Mouse (Mus musculus): ENCODE measurements around the gene Gabbr2. TPM values are rescaled to one million over a fixed set of nuclear protein-coding genes. Genes with fewer than 3 reads are reported as not detected.

Gabbr2 gene
- polyA plus RNA-seq, 1 experiment from 2014 or later, result 5.0 TPM

- Histone ChIP-seq H3K4me2 (no peak overlapping the region), H3K27me3 (no peaks in the 10 kb centered on the region), H3K4me3 (no peak overlapping the region), H3K27ac (replicated peaks) (no peak overlapping the region), H3K9ac (no peak overlapping the region), H3K4me1 (replicated peaks) (no peaks in the 10 kb centered on the region), H3K36me3 (no peaks in the 10 kb centered on the region), H3K9me3 (no peaks in the 10 kb centered on the region)
- no peak for ATAC-seq (ENCODE audit: low read depth)
- WGBS, result 76% methylated on average over 4 of the region's 4 CpGs
These were observed 34.7 kb downstream of the Gabbr2 start for GRCm38 (mm10) chr4:46956966-46957365.

- no peaks in the 10 kb centered on the region for H3K36me3 ChIP-seq
- no peaks in the 10 kb centered on the region for H3K27me3 ChIP-seq
- 87% methylated on average over 7 of the region's 7 CpGs for whole genome bisulfite sequencing
- no peaks in the 10 kb centered on the region for H3K4me1 ChIP-seq (replicated peaks)
- no peak for ATAC-seq (ENCODE audit: low read depth)
- no peak overlapping the region for H3K9ac ChIP-seq
- no peak overlapping the region for H3K4me3 ChIP-seq
- no peak overlapping the region for H3K4me2 ChIP-seq
- no peak overlapping the region for H3K27ac ChIP-seq (replicated peaks)
- H3K9me3 ChIP-seq, result no peaks in the 10 kb centered on the region
These were observed 38.7 kb downstream of the Gabbr2 start for GRCm38 (mm10) chr4:46953021-46953420.

GRCm38 (mm10) chr4:46952562-46952961 lies 39.1 kb downstream of the Gabbr2 start:
- Histone ChIP-seq H3K4me1 (replicated peaks) (no peaks in the 10 kb centered on the region), H3K36me3 (no peaks in the 10 kb centered on the region), H3K4me2 (no peak overlapping the region), H3K27me3 (no peaks in the 10 kb centered on the region), H3K4me3 (no peak overlapping the region), H3K9ac (no peak overlapping the region), H3K27ac (replicated peaks) (no peak overlapping the region), H3K9me3 (no peaks in the 10 kb centered on the region)
- no peak for ATAC-seq (ENCODE audit: low read depth)
- WGBS, result 92% methylated on average over 4 of the region's 4 CpGs

GRCm38 (mm10) chr4:46934291-46934690 lies 57.4 kb downstream of the Gabbr2 start:
- no peaks in the 10 kb centered on the region for H3K27me3 ChIP-seq
- H3K36me3 ChIP-seq, result no peaks in the 10 kb centered on the region
- ATAC-seq (ENCODE audit: low read depth), result no peak
- no peak overlapping the region for H3K4me3 ChIP-seq
- H3K4me2 ChIP-seq, result no peak overlapping the region
- H3K4me1 ChIP-seq (replicated peaks), result peaks cover 18% of the 10 kb centered on the region
- no peaks in the 10 kb centered on the region for H3K9me3 ChIP-seq
- no peak overlapping the region for H3K9ac ChIP-seq
- H3K27ac ChIP-seq (replicated peaks), result no peak overlapping the region
- 86% methylated on average over 3 of the region's 3 CpGs for WGBS

DNA sequence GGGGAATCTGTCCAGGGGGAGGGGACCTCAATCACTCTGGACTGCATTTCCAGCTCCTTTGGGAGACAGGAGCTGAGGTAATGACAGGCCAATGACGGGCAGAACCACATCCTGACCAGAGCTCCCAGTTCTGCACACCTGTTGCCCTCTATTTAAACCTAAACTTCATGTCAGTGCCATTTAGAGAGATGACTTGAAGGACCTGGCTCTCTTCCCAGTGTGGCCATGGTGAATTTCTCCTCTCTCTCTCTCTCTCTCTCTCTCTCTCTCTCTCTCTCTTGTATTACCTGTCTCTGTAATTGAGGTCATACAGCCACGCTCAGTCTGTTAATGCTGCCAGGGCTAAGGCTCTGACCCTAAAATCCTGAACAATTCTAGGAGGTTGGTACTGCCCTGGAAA lies 58.1 kb downstream of the Gabbr2 start:
- WGBS, result 74% methylated on average over 2 of the region's 2 CpGs
- no peaks in the 10 kb centered on the region for H3K36me3 ChIP-seq
- H3K27me3 ChIP-seq, result no peaks in the 10 kb centered on the region
- no peak for ATAC-seq (ENCODE audit: low read depth)
- H3K4me2 ChIP-seq, result no peak overlapping the region
- no peak overlapping the region for H3K27ac ChIP-seq (replicated peaks)
- H3K9ac ChIP-seq, result no peak overlapping the region
- H3K9me3 ChIP-seq, result no peaks in the 10 kb centered on the region
- H3K4me3 ChIP-seq, result no peak overlapping the region
- H3K4me1 ChIP-seq (replicated peaks), result peaks cover 18% of the 10 kb centered on the region

DNA sequence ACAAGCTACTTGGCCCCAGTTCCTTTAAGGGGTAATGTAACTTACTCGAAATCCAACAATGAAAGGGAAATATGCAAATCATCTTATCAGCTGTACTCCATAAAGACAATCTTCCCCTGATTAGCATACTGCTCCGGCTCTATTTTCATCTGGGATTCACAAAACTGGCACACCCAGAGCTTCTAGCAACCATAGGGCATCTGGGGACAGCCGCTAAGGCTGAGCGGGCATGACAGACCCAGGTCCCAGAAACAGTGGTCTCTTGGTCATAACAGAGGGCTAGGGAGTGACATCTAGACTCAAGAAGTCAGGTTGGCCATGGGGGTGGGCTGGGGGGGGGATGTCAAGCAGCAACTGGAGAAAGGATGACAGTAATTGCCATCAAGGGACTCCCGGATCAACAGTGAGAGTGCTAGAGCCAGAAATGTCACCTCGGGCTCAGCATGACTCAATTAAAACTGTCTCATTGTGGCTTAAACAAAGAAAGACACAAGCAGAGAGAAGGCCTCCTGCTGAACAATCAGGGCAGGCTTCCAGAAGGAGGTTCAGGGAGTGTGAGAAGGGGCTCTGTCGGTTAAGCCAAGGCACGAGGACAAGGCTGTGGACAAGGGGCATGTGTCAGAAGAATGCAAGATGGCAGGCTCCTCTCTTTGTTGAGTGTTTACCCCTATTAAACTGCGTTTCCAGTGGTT lies 59.8 kb downstream of the Gabbr2 start:
- Histone ChIP-seq H3K36me3 (no peaks in the 10 kb centered on the region), H3K4me1 (replicated peaks) (peaks cover 18% of the 10 kb centered on the region)

DNA sequence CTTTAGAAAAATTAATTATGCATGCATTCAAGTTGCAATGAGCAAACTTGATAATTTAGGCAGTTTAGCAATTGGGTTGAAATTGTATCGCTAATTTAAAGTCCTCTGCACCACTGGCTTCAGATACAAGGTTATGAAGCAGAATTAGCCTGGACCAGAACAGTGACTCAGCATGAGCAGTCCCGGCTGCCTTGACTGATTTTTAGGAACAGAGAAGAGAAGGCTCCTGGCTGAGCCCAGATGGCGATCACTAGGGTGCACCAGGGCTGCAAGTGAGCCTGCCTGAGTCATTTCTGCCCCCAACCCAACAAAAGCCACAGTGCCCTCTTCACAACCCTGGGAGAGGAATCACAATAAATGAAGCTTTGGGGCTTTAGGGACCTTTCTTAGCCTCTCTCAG lies 63.6 kb downstream of the Gabbr2 start:
- no peaks in the 10 kb centered on the region for H3K36me3 ChIP-seq
- no peaks in the 10 kb centered on the region for H3K27me3 ChIP-seq
- H3K4me3 ChIP-seq, result no peak overlapping the region
- ATAC-seq (ENCODE audit: low read depth), result no peak
- H3K4me1 ChIP-seq (replicated peaks), result peaks cover 18% of the 10 kb centered on the region
- WGBS, result 62% methylated on average over 3 of the region's 3 CpGs
- no peak overlapping the region for H3K27ac ChIP-seq (replicated peaks)
- no peak overlapping the region for H3K9ac ChIP-seq
- H3K9me3 ChIP-seq, result no peaks in the 10 kb centered on the region
- no peak overlapping the region for H3K4me2 ChIP-seq

More for the DNA sequence above, 59.8 kb downstream of the Gabbr2 start:
- WGBS, result 50% methylated on average over 9 of the region's 9 CpGs
- Histone ChIP-seq H3K4me2 (no peak overlapping the region), H3K27me3 (no peaks in the 10 kb centered on the region), H3K4me3 (no peak overlapping the region), H3K9me3 (no peaks in the 10 kb centered on the region), H3K9ac (no peak overlapping the region), H3K27ac (replicated peaks) (0 out of 2 replicates have a peak overlapping the region, but pooled peaks have one; percentile 38)
- ATAC-seq (ENCODE audit: low read depth), result no peak

DNA sequence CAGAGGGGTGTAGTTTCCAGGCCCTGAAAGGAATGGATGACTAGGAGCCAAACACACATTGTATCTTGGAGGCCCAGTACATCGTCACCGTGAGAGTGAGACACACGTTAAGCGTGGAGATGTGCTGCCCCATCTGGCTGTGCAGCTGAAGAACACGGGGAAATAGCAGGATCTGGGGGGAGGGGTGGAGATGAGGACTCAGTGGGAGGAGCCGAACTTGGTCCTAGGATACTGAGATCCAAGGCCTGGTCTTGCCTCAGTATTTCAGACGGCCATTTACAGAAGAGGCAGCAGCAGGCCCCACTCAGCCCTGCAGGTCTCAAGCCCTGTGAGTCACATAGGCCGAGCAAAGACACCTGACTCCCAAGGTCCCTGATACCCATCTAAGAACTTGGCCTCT lies 72.5 kb downstream of the Gabbr2 start:
- Histone ChIP-seq H3K4me2 (no peak overlapping the region), H3K27ac (replicated peaks) (no peak overlapping the region), H3K4me3 (no peak overlapping the region), H3K9ac (no peak overlapping the region), H3K4me1 (replicated peaks) (0 out of 2 replicates have a peak, but pooled peaks cover 9% of the 10 kb centered on the region), H3K27me3 (no peaks in the 10 kb centered on the region), H3K9me3 (no peaks in the 10 kb centered on the region), H3K36me3 (no peaks in the 10 kb centered on the region)
- 38% methylated on average over 8 of the region's 8 CpGs for WGBS
- peak; percentile 36; the same call in 1 of the 2 replicates for ATAC-seq (ENCODE audit: low read depth)

DNA sequence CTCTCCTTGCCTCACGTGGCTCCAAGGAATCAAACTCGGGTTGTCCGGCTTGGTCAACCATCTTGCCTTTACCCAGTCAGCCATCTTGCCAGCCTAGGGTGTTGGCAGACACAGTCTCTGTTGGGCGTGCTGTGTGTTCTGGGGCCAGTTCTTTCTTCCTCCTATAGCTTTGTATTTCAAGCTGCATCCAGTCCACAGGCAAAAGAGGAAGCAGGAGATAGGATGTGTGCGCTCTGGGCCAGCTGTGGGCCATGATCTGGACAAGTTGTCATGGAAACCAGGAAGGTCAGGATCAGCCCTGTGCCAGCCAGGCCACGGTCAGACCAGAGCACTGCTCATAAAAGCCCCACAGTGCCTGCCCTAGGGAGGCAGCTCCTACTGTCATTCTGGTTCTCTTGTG lies 74.9 kb downstream of the Gabbr2 start:
- no peak overlapping the region for H3K27ac ChIP-seq (replicated peaks)
- peaks cover 13% of the 10 kb centered on the region; the same call in 1 of the 2 replicates for H3K4me1 ChIP-seq (replicated peaks)
- ATAC-seq (ENCODE audit: low read depth), result no peak
- no peak overlapping the region for H3K4me2 ChIP-seq
- H3K4me3 ChIP-seq, result no peak overlapping the region
- no peak overlapping the region for H3K9ac ChIP-seq
- no peaks in the 10 kb centered on the region for H3K36me3 ChIP-seq
- 79% methylated on average over 6 of the region's 6 CpGs for WGBS
- no peaks in the 10 kb centered on the region for H3K9me3 ChIP-seq
- H3K27me3 ChIP-seq, result no peaks in the 10 kb centered on the region

- no peak overlapping the region for H3K4me2 ChIP-seq
- peaks cover 13% of the 10 kb centered on the region; the same call in 1 of the 2 replicates for H3K4me1 ChIP-seq (replicated peaks)
- no peak overlapping the region for H3K27ac ChIP-seq (replicated peaks)
- H3K36me3 ChIP-seq, result no peaks in the 10 kb centered on the region
- H3K27me3 ChIP-seq, result no peaks in the 10 kb centered on the region
- ATAC-seq (ENCODE audit: low read depth), result no peak
- WGBS, result 80% methylated on average over 12 of the region's 12 CpGs
- H3K4me3 ChIP-seq, result no peak overlapping the region
- no peaks in the 10 kb centered on the region for H3K9me3 ChIP-seq
- H3K9ac ChIP-seq, result no peak overlapping the region
These were observed 75.7 kb downstream of the Gabbr2 start for GRCm38 (mm10) chr4:46915934-46916333.

DNA sequence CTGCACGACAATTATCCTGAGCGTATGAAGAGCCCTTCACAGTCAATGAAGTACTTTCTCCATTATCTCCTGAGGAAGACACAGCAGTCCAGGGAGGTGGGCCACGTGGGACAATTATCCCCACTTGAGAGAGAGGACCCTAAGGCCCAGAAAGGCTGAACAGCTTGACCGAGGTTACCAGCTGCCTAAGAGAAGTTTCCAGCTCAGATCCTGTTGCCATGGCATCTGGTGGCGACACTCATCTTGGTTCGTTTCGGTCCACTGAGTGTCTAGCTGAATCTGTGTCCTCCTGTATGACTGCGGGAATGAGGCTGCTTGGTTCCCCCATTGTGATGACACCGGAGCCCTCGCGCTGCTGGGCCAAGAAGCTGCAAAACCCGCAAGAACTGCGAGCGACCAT lies 76.2 kb downstream of the Gabbr2 start:
- Histone ChIP-seq H3K4me2 (no peak overlapping the region), H3K27me3 (no peaks in the 10 kb centered on the region), H3K27ac (replicated peaks) (no peak overlapping the region), H3K9ac (no peak overlapping the region), H3K36me3 (no peaks in the 10 kb centered on the region), H3K9me3 (no peaks in the 10 kb centered on the region), H3K4me1 (replicated peaks) (peaks cover 13% of the 10 kb centered on the region; the same call in 1 of the 2 replicates), H3K4me3 (no peak overlapping the region)
- no peak for ATAC-seq (ENCODE audit: low read depth)
- 66% methylated on average over 14 of the region's 14 CpGs for WGBS

GRCm38 (mm10) chr4:46914606-46915005 lies 77.1 kb downstream of the Gabbr2 start:
- Histone ChIP-seq H3K36me3 (no peaks in the 10 kb centered on the region), H3K9me3 (0 out of 2 replicates have a peak, but pooled peaks cover 3% of the 10 kb centered on the region), H3K4me3 (no peak overlapping the region), H3K4me2 (no peak overlapping the region), H3K9ac (no peak overlapping the region), H3K27ac (replicated peaks) (no peak overlapping the region), H3K27me3 (no peaks in the 10 kb centered on the region), H3K4me1 (replicated peaks) (peaks cover 12% of the 10 kb centered on the region; the same call in 1 of the 2 replicates)
- ATAC-seq (ENCODE audit: low read depth), result no peak
- 93% methylated on average over 6 of the region's 6 CpGs for WGBS

Data from neural tube, embryonic 13.5 days (tissue).